Mouse (Mus musculus): Measurements from ENCODE around the gene Ninl. TPM values are rescaled to one million over a fixed set of nuclear protein-coding genes. Genes with fewer than 3 reads are reported as not detected.

Ninl gene
- polyA plus RNA-seq, 1 experiment = 7.3 TPM

DNA sequence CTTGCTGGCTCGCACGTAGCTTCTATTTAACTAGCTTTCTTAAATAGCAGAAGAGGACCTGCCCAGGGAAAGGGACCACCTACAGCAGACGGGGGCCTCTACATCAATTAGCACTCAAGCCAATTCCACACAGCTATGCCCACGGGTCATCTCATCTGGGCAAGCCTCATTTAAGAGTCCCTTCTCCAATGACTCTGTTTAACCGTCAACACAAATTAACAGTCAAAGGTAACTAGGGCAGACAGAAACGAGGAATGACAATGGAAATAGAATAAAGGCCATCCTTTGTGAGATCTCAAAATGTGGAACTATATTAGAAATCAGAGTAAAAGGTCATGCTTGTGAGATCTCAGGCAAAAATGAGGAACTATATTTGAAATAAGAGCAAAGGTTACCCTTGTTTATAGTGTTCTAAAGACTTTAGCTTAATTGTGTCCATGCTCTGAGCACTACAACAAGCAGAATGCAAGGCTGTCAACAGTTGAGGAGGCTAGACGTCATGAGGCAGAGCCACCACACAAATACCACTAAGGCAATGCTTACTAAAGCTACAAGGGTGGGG is 143.4 kb downstream of the Ninl start:
- Histone ChIP-seq H3K27ac (ENCODE audit: insufficient read depth, low read length) (no peak overlapping the region), H3K4me3 (ENCODE audit: insufficient read depth, low read length) (no peak overlapping the region), H3K4me1 (ENCODE audit: control insufficient read depth, insufficient read depth, low read length) (no peaks in the 10 kb centered on the region; the same call in 1 of the 2 replicates)
- TF ChIP-seq POLR2A (IDR thresholded peaks at IDR 0.05; ENCODE audit: low read depth, low read length) (no peak), CTCF (IDR thresholded peaks at IDR 0.05; ENCODE audit: borderline replicate concordance, insufficient read depth, low read length) (no peak)

DNA sequence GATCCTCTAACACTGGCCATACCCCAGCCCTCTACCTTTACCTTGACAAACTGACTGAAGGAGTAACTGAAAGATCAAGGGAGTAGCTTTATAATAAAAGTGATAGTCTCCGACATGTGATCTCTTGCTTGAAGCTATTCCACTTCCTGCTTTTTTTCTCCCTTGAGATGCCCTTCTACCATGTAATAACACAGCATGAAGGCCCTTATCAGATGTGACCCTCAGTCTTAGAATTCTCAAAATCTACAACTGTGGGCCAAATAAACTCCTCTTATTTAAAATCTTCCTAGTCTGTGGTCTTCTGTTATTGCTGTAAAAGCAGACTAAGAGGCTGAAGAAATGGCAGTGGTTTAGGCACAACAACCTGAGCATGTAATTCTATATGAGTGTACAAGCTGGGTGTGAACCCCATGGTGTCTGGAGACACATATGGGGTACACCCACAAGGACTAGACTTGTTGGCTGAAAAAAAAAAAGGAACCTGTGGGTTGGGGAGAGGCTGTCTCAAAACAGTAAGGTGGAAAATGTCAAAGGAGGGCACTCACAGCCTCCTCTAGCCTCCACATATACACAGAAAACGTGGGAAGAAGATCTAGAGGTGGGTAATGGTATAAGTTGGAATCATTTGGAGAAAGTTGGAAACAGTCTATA is 144.4 kb downstream of the Ninl start:
- no peak for TF ChIP-seq POLR2A (IDR thresholded peaks at IDR 0.05; ENCODE audit: low read depth, low read length)
- no peak for TF ChIP-seq CTCF (IDR thresholded peaks at IDR 0.05; ENCODE audit: borderline replicate concordance, insufficient read depth, low read length)
- H3K4me3 ChIP-seq (ENCODE audit: insufficient read depth, low read length) = no peak overlapping the region
- H3K4me1 ChIP-seq (ENCODE audit: control insufficient read depth, insufficient read depth, low read length) = no peaks in the 10 kb centered on the region; the same call in 1 of the 2 replicates
- no peak overlapping the region for H3K27ac ChIP-seq (ENCODE audit: insufficient read depth, low read length)

DNA sequence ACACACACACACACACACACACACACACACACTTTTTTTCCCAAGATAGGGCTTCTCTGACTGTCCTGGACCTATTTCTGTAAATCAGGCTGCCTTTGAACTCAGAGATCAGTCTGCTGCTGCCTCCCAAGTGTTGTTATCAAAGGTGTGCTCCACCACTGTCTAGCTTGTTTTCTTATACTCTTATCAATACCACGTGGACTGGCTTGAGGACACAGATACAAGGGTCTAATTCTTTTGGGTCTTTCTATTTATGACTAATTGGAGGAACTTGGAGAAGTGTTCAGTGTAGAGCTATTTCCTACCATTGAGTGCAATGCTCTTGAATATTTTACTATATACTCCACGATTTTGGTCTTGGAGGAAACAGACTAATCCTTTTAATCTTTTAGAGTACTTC is 151.8 kb downstream of the Ninl start:
- Histone ChIP-seq H3K27ac (ENCODE audit: insufficient read depth, low read length) (no peak overlapping the region), H3K4me3 (ENCODE audit: insufficient read depth, low read length) (no peak overlapping the region), H3K4me1 (ENCODE audit: control insufficient read depth, insufficient read depth, low read length) (no peaks in the 10 kb centered on the region)
- TF ChIP-seq POLR2A (IDR thresholded peaks at IDR 0.05; ENCODE audit: low read depth, low read length) = no peak
- no peak for TF ChIP-seq CTCF (IDR thresholded peaks at IDR 0.05; ENCODE audit: borderline replicate concordance, insufficient read depth, low read length)

DNA sequence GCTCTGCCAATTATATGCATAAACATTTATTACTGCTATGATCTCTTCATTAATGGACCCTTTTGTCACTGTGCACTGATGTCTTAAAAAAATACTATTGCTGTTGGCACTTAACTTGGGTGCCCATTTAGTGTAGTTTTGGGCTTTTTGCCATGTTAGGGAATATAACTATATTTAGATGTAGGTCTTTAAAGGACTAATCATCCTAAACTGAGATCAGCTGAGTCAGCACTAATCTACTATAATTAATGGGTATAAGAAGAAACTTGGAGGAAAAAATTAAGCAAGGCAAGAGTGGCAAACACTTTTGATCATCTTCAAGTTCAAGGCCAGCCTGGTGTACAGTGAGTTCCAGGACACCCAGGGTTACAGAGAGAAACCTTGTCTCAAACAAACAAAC is 152.9 kb downstream of the Ninl start:
- H3K27ac ChIP-seq (ENCODE audit: insufficient read depth, low read length) = no peak overlapping the region
- H3K4me3 ChIP-seq (ENCODE audit: insufficient read depth, low read length) = no peak overlapping the region
- no peaks in the 10 kb centered on the region for H3K4me1 ChIP-seq (ENCODE audit: control insufficient read depth, insufficient read depth, low read length)
- no peak for TF ChIP-seq CTCF (IDR thresholded peaks at IDR 0.05; ENCODE audit: borderline replicate concordance, insufficient read depth, low read length)
- no peak for TF ChIP-seq POLR2A (IDR thresholded peaks at IDR 0.05; ENCODE audit: low read depth, low read length)

DNA sequence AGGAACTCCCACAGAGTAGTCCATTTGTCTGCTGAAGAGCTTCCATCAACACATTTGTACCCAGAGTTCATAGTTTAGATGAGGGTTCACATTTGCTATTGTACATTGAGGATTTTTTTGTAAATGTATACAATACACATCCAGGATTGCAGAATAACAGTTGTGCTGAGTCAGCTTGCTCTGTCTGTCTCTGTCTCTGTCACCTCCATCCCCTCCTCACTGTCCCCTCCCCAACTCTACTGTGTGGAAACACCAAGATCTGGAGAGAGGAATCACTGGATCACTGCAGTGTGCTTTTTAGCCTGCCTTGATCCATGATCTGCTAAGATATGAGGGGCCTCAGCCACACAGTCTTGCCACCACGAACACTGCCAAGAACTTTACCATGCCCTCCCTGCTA is 153.4 kb downstream of the Ninl start:
- H3K4me1 ChIP-seq (ENCODE audit: control insufficient read depth, insufficient read depth, low read length) = no peaks in the 10 kb centered on the region
- no peak overlapping the region for H3K27ac ChIP-seq (ENCODE audit: insufficient read depth, low read length)
- no peak for TF ChIP-seq POLR2A (IDR thresholded peaks at IDR 0.05; ENCODE audit: low read depth, low read length)
- no peak for TF ChIP-seq CTCF (IDR thresholded peaks at IDR 0.05; ENCODE audit: borderline replicate concordance, insufficient read depth, low read length)
- no peak overlapping the region for H3K4me3 ChIP-seq (ENCODE audit: insufficient read depth, low read length)

DNA sequence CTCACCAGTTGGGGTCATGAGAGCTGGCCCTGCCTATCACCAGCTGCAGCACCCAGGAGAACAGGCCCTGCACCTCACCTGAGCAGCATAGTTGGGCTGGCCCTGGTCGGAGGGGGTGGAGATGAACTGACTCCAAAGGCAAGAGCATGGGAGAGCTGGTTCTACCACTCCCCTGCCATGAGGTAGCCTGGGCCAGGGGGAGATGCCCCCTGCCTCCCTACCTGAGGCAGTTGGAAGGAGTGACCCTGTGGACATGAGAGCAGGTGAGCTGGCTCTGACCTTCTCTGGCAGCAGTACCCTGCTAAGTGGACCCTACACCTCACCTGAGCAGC is 154.4 kb downstream of the Ninl start:
- Histone ChIP-seq H3K27ac (ENCODE audit: insufficient read depth, low read length) (no peak overlapping the region), H3K4me1 (ENCODE audit: control insufficient read depth, insufficient read depth, low read length) (no peaks in the 10 kb centered on the region)
- TF ChIP-seq CTCF (IDR thresholded peaks at IDR 0.05; ENCODE audit: borderline replicate concordance, insufficient read depth, low read length) (no peak), POLR2A (IDR thresholded peaks at IDR 0.05; ENCODE audit: low read depth, low read length) (no peak)

More for the DNA sequence above, 154.4 kb downstream of the Ninl start:
- no peak overlapping the region for H3K4me3 ChIP-seq (ENCODE audit: insufficient read depth, low read length)

Other genes with a start within 250 kb of the Ninl start
- 47.2 and 57.5 TPM in 2 replicates for gene Abhd12, start 134.6 kb downstream of the Ninl start, polyA plus RNA-seq (2011; ENCODE audit: insufficient read length, low read depth, missing spikeins)
- gene Gins1, start 134.0 kb downstream of the Ninl start, polyA plus RNA-seq (2011; ENCODE audit: insufficient read length, low read depth, missing spikeins) = 10.7 and 19.7 TPM in 2 replicates
- gene Nanp, start within 50 bp of the Ninl start, polyA plus RNA-seq (2011; ENCODE audit: insufficient read length, low read depth, missing spikeins) = 11.3 and 15.5 TPM in 2 replicates
- gene Gm14151, start 53.0 kb upstream of the Ninl start, polyA plus RNA-seq (2011; ENCODE audit: insufficient read length, low read depth, missing spikeins) = not detected in 2 replicates
- not detected in 2 replicates for gene Gm14147, start 58.9 kb upstream of the Ninl start, polyA plus RNA-seq (2011; ENCODE audit: insufficient read length, low read depth, missing spikeins)